Mouse (Mus musculus) liver, embryonic 12.5 days (tissue): Measurements from ENCODE around the gene Chchd6. TPM values are rescaled to one million over a fixed set of nuclear protein-coding genes. Genes with fewer than 3 reads are reported as not detected.

Experiments
- ATAC-seq: fragments of 200-750 bp; cut with Nextera tagmentation; 2 replicates; pipeline ENCODE4 v1.8.0; 2017; ENCODE audit warnings: moderate number of reproducible peaks, mild to moderate bottlenecking, moderate library complexity
- H3K27ac ChIP-seq: fragments of 300-500 bp; sonication (generic); 2 replicates; pipeline ENCODE4 v1.5.1; 2016; ENCODE audit warnings: mild to moderate bottlenecking
- H3K27me3 ChIP-seq: fragments of 300-500 bp; sonication (generic); replicated peaks from 2 replicates; pipeline ENCODE4 v1.6.1; 2016; ENCODE audit warnings: mild to moderate bottlenecking, moderate library complexity
- H3K36me3 ChIP-seq: fragments of 300-500 bp; sonication (generic); 2 replicates; pipeline ENCODE4 v1.6.1; 2016; ENCODE audit warnings: mild to moderate bottlenecking, moderate library complexity
- H3K4me1 ChIP-seq: fragments of 300-500 bp; sonication (generic); 2 replicates; pipeline ENCODE4 v1.6.1; 2016
- H3K4me2 ChIP-seq: fragments of 300-500 bp; sonication (generic); 2 replicates; pipeline ENCODE4 v1.6.1; 2016; ENCODE audit warnings: mild to moderate bottlenecking, moderate library complexity
- H3K4me3 ChIP-seq: fragments of 300-500 bp; sonication (generic); 2 replicates; pipeline ENCODE4 v1.5.1; 2016; ENCODE audit warnings: mild to moderate bottlenecking, moderate library complexity
- H3K9ac ChIP-seq: fragments of 300-500 bp; sonication (generic); 2 replicates; pipeline ENCODE4 v1.6.1; 2016; ENCODE audit warnings: mild to moderate bottlenecking, moderate library complexity
- H3K9me3 ChIP-seq: fragments of 300-500 bp; sonication (generic); replicated peaks from 2 replicates; pipeline ENCODE4 v1.6.1; 2016; ENCODE audit warnings: mild to moderate bottlenecking, moderate library complexity
- WGBS: fragments of 180-500 bp; shearing (Covaris S2); methylation state at CpG from one replicate; pipeline ENCODE4 v1.1.7; 2016; ENCODE audit not compliant: insufficient replicate concordance; 5-methylcytosine and 5-hydroxymethylcytosine counted together
- polyA plus RNA-seq: library from polyadenylated mRNA; unstranded; fragments of >200 nt; fragmentation: Nextera tagmentation; extraction: Ambion mirVana; gene quantifications from 2 replicates; pipeline ENCODE4 v1.2.1, GENCODE M21; 2016

Chchd6 gene
- polyA plus RNA-seq, 1 experiment from 2014 or later: 27.7 TPM

DNA sequence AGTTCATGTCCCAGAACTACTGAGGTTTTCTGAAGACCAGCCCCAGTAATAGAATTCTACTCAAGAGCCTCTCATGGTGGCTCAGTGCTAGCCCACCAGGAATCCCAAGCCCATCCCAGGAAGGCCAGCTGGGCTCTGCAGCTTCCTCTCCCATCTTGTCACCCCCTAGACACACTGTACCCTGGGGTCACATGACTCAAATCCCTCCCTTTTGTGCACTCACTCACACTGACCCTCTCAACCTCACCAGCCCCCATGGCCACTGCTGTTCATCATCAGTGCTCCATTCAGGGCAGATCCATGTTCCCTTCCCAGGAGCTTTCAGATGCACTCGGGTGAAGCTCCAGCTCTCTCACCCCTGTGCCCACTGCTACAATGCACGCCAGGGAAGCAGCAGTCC is 20.8 kb downstream of the Chchd6 start:
- no peak overlapping the region for H3K27ac ChIP-seq
- no peak overlapping the region for H3K4me3 ChIP-seq
- no peaks in the 10 kb centered on the region for H3K4me1 ChIP-seq
- 59% methylated on average over 2 of the region's 2 CpGs for WGBS
- H3K36me3 ChIP-seq: no peaks in the 10 kb centered on the region; the same call in 1 of the 2 replicates
- no peak for ATAC-seq
- H3K9me3 ChIP-seq: no peaks in the 10 kb centered on the region
- H3K27me3 ChIP-seq: no peaks in the 10 kb centered on the region
- no peak overlapping the region for H3K9ac ChIP-seq
- no peak overlapping the region for H3K4me2 ChIP-seq

DNA sequence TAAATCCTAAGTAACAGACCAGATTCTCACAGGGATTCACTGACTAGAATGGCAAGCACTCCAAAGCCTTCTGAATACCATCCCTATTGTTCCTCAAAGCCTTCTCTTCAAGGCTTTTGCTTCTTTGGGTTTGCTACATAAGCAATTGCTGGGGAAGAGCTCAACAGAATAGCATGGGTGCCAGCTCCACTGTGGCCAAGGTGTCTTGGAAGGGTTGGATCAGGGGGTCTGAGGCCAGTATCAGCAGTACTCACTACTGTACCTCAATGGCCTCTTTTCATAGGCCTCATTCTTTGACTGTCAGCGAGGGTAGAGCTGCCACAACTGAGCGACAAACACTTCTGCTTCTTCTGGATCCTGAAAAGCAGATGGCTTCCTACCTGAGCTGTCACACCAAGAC is 21.7 kb downstream of the Chchd6 start:
- no peak for ATAC-seq
- no peaks in the 10 kb centered on the region for H3K4me1 ChIP-seq
- no peak overlapping the region for H3K9ac ChIP-seq
- 65% methylated on average over 2 of the region's 2 CpGs for WGBS
- H3K9me3 ChIP-seq: no peaks in the 10 kb centered on the region
- no peak overlapping the region for H3K4me2 ChIP-seq
- H3K36me3 ChIP-seq: no peaks in the 10 kb centered on the region; the same call in 1 of the 2 replicates
- no peak overlapping the region for H3K4me3 ChIP-seq
- H3K27ac ChIP-seq: no peak overlapping the region
- no peaks in the 10 kb centered on the region for H3K27me3 ChIP-seq

- H3K27me3 ChIP-seq: no peaks in the 10 kb centered on the region
- no peak for ATAC-seq
- no peak overlapping the region for H3K4me3 ChIP-seq
- no peaks in the 10 kb centered on the region; the same call in 1 of the 2 replicates for H3K36me3 ChIP-seq
- H3K9me3 ChIP-seq: no peaks in the 10 kb centered on the region
- H3K9ac ChIP-seq: no peak overlapping the region
- H3K27ac ChIP-seq: no peak overlapping the region
- no peaks in the 10 kb centered on the region for H3K4me1 ChIP-seq
- no peak overlapping the region for H3K4me2 ChIP-seq
These were observed 22.4 kb downstream of the Chchd6 start for GRCm38 (mm10) chr6:89572921-89573636.

DNA sequence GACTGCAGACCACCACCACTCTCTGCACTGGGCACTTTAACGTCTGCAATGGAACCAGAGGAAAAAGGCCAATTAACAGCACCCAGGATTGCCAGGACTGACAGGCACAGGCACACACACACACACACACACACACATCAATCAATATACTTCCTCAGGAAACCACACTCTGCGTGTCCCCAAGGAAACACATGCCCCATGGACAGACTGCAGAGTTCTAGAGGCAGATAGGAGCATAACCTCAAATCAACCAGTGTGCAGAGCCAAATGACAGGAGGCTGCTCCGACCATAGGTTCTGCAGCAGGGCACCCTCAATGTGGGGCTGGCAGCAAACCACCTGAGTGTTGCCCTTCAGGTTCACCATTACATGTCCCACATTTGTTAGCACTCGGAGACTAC is 26.1 kb downstream of the Chchd6 start:
- no peak overlapping the region for H3K4me3 ChIP-seq
- H3K4me1 ChIP-seq: no peaks in the 10 kb centered on the region
- WGBS: 30% methylated on average over 4 of the region's 4 CpGs
- H3K27ac ChIP-seq: no peak overlapping the region
- ATAC-seq: no peak
- no peaks in the 10 kb centered on the region for H3K9me3 ChIP-seq
- no peaks in the 10 kb centered on the region for H3K27me3 ChIP-seq
- H3K4me2 ChIP-seq: no peak overlapping the region
- no peak overlapping the region for H3K9ac ChIP-seq
- H3K36me3 ChIP-seq: no peaks in the 10 kb centered on the region; the same call in 1 of the 2 replicates

DNA sequence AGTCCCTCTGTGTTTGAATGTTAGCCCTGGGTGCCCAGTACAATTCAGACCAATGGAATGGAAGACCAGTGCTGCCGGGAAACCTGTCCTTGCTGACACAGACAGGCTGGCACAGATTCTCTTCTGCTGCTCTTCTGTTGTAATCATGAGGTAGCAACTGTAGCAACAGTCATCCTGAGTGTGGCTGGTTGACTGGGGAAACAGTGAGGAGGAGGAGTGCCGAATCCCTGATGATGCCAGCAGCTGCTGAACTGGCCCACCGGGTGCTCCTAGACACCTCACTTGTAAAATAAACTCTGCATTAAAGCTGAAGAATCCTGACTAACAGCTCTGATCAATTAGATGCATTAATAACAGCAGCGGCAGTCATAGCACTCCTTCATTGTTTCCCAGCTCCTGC is 28.7 kb downstream of the Chchd6 start:
- Histone ChIP-seq H3K27ac (no peak overlapping the region), H3K9me3 (no peaks in the 10 kb centered on the region), H3K4me3 (no peak overlapping the region), H3K27me3 (no peaks in the 10 kb centered on the region), H3K4me1 (no peaks in the 10 kb centered on the region), H3K36me3 (no peaks in the 10 kb centered on the region), H3K9ac (no peak overlapping the region), H3K4me2 (no peak overlapping the region)
- WGBS: 79% methylated on average over 4 of the region's 4 CpGs
- ATAC-seq: no peak

DNA sequence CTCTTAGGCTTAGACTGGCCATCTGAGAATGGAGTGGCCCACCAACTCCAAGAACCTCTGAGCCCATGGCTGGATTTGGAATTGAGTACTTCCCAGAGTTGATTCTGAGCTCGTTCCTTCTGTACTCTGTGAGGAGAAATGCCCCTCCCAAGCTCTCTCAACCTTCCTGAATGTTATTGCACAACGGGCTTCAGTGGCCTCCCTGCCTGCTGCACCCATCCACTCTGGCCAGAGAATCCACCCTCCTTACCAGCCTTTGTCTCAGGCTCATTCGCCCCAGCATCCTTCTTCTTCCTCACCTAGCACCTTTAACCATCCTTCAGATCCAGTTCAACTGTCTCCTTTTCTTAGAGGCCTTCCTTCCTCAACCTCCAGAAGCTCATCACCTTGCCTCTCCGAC is 32.1 kb downstream of the Chchd6 start:
- H3K4me3 ChIP-seq: no peak overlapping the region

GRCm38 (mm10) chr6:89560826-89561225 is 34.6 kb downstream of the Chchd6 start:
- H3K4me3 ChIP-seq: no peak overlapping the region
- H3K4me2 ChIP-seq: no peak overlapping the region
- ATAC-seq: no peak
- H3K4me1 ChIP-seq: peaks cover 5% of the 10 kb centered on the region; the same call in 1 of the 2 replicates
- no peak overlapping the region for H3K27ac ChIP-seq
- H3K27me3 ChIP-seq: no peaks in the 10 kb centered on the region
- H3K36me3 ChIP-seq: no peaks in the 10 kb centered on the region
- 41% methylated on average over 2 of the region's 2 CpGs for WGBS
- no peak overlapping the region for H3K9ac ChIP-seq
- no peaks in the 10 kb centered on the region for H3K9me3 ChIP-seq

More for the DNA sequence above, 32.1 kb downstream of the Chchd6 start:
- H3K27ac ChIP-seq: no peak overlapping the region
- H3K9ac ChIP-seq: no peak overlapping the region
- WGBS: 60% methylated on average over 4 of the region's 4 CpGs
- H3K27me3 ChIP-seq: no peaks in the 10 kb centered on the region
- no peak overlapping the region for H3K4me2 ChIP-seq
- H3K9me3 ChIP-seq: no peaks in the 10 kb centered on the region
- ATAC-seq: no peak
- no peaks in the 10 kb centered on the region for H3K4me1 ChIP-seq
- no peaks in the 10 kb centered on the region for H3K36me3 ChIP-seq

DNA sequence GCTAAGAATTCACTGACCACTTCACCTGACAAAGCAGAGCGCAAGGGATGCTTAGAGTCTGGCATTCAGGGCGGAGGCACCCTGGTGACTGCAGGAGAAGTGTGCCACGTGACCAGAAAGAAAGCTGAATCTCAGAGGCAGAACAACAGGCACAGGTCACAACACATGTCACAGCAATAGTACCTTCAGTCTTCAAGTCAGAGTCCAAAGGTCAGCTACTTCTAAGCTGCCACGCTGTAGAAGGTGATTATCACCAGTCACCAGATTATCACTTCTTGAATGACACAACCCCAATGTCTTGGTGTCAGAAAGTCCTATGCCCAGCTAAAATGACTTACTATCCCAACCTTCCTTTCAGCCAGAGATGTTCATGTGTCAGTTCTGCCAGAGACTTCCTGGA is 37.8 kb downstream of the Chchd6 start:
- no peaks in the 10 kb centered on the region for H3K27me3 ChIP-seq
- 71% methylated on average over 4 of the region's 4 CpGs for WGBS
- no peak overlapping the region for H3K4me2 ChIP-seq
- H3K9me3 ChIP-seq: no peaks in the 10 kb centered on the region
- H3K36me3 ChIP-seq: no peaks in the 10 kb centered on the region
- no peak overlapping the region for H3K27ac ChIP-seq
- H3K9ac ChIP-seq: no peak overlapping the region
- H3K4me1 ChIP-seq: peaks cover 5% of the 10 kb centered on the region; the same call in 1 of the 2 replicates
- no peak overlapping the region for H3K4me3 ChIP-seq
- no peak for ATAC-seq

- WGBS: 53% methylated on average over 7 of the region's 7 CpGs
- ATAC-seq: no peak
- no peak overlapping the region for H3K27ac ChIP-seq
These were observed 38.9 kb downstream of the Chchd6 start for GRCm38 (mm10) chr6:89556566-89556965.

GRCm38 (mm10) chr6:89555971-89556370 is 39.5 kb downstream of the Chchd6 start:
- Histone ChIP-seq H3K36me3 (no peaks in the 10 kb centered on the region), H3K27me3 (no peaks in the 10 kb centered on the region), H3K4me3 (no peak overlapping the region), H3K27ac (no peak overlapping the region), H3K9ac (no peak overlapping the region), H3K4me1 (peaks cover 5% of the 10 kb centered on the region; the same call in 1 of the 2 replicates), H3K9me3 (no peaks in the 10 kb centered on the region), H3K4me2 (no peak overlapping the region)
- ATAC-seq: no peak
- WGBS: 70% methylated on average over 1 of the region's 1 CpGs

More at GRCm38 (mm10) chr6:89556566-89556965, 38.9 kb downstream of the Chchd6 start:
- no peak overlapping the region for H3K9ac ChIP-seq
- H3K4me3 ChIP-seq: no peak overlapping the region
- H3K4me2 ChIP-seq: no peak overlapping the region
- H3K36me3 ChIP-seq: no peaks in the 10 kb centered on the region
- H3K4me1 ChIP-seq: peaks cover 5% of the 10 kb centered on the region; the same call in 1 of the 2 replicates
- no peaks in the 10 kb centered on the region for H3K9me3 ChIP-seq
- no peaks in the 10 kb centered on the region for H3K27me3 ChIP-seq

DNA sequence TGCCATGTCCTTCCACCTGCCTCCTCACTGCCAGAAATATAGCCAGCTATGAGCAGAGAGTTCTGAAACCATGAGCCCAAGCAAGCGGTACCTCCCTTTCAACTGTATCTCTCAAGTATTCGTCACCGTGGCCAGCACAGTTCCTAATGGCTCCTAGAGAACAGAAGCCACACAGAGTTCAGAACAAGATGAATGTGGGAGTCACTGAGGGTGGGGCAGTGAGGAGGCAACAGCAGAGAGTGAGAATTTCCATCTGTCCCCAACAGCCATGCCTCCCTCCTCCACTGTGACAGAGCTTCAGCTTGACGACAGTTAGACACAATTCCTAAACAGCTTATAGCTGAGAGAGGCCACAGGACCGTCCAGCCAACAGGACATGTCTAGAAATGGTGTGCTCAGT is 41.4 kb downstream of the Chchd6 start:
- Histone ChIP-seq H3K4me3 (no peak overlapping the region), H3K9ac (no peak overlapping the region), H3K36me3 (no peaks in the 10 kb centered on the region), H3K27ac (no peak overlapping the region), H3K4me1 (peaks cover 5% of the 10 kb centered on the region; the same call in 1 of the 2 replicates), H3K4me2 (no peak overlapping the region), H3K27me3 (no peaks in the 10 kb centered on the region), H3K9me3 (no peaks in the 10 kb centered on the region)
- WGBS: 71% methylated on average over 5 of the region's 5 CpGs
- no peak for ATAC-seq

- peaks cover 5% of the 10 kb centered on the region; the same call in 1 of the 2 replicates for H3K4me1 ChIP-seq
- ATAC-seq: no peak
These were observed 42.3 kb downstream of the Chchd6 start for GRCm38 (mm10) chr6:89553012-89553704.

More at GRCm38 (mm10) chr6:89553012-89553704, 42.3 kb downstream of the Chchd6 start:
- Histone ChIP-seq H3K27me3 (no peaks in the 10 kb centered on the region), H3K9ac (no peak overlapping the region), H3K27ac (no peak overlapping the region), H3K4me3 (no peak overlapping the region), H3K4me2 (no peak overlapping the region), H3K9me3 (no peaks in the 10 kb centered on the region), H3K36me3 (no peaks in the 10 kb centered on the region)
- 14% methylated on average over 4 of the region's 4 CpGs for WGBS
